Mouse (Mus musculus) olfactory bulb, adult 2 months (tissue): Measurements from ENCODE around the gene Usp47.

Experiments
- CTCF ChIP-seq: fragments of 200-500 bp; IDR thresholded peaks from 2 replicates; pipeline ENCODE4 v1.5.1; 2012; ENCODE audit warnings: low read depth, mild to moderate bottlenecking, low read length, moderate library complexity; ENCODE audit not compliant: insufficient read depth
- POLR2A ChIP-seq: fragments of 200-500 bp; IDR thresholded peaks from 2 replicates; pipeline ENCODE4 v1.6.1; 2012; ENCODE audit warnings: mild to moderate bottlenecking, low read depth, low read length, moderate library complexity; ENCODE audit not compliant: insufficient read depth

DNA sequence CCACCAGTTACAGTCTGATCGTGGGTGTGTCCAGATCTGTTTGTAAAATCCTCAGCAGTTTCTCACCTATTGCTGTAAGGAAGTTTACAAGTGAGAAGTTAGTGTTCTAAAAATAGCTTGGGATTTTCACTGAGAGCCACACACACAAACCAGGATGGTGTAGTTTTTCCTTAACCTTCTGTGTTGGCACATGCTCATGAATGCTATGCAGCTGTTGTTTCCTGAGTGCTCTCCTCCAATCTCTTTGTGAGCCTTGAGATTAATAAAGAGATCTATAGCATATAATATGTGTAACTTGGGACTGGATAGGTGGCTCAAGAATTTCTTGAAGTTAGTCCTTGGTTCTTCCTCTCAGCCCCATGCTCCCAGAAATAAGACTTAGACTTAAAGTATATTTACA is 13.3 kb downstream of the Usp47 start:
- TF ChIP-seq POLR2A: no peak
- no peak for TF ChIP-seq CTCF
